Mouse (Mus musculus): ENCODE measurements around the gene Sinhcaf. TPM values are rescaled to one million over a fixed set of nuclear protein-coding genes. Genes with fewer than 3 reads are reported as not detected.
"Not testable (repeated sequence)": the region's sequence is repeated elsewhere in the genome, so short reads cannot be mapped to it uniquely, and the experiment has no call there.

The Sinhcaf gene
- 115 and 126 TPM in 2 replicates for total RNA-seq (2017)

- peak; percentile 76 for ATAC-seq (replicated peaks; ENCODE audit: low read depth, poor library complexity, severe bottlenecking)
Measured at GRCm38 (mm10) chr6:148946409-148946742, at the start of gene Sinhcaf. Sinhcaf (minus strand) TSS chr6:148946467.

GRCm38 (mm10) chr6:148994327-148994999 lies 48.2 kb upstream of the Sinhcaf start:
- ATAC-seq (replicated peaks; ENCODE audit: low read depth, poor library complexity, severe bottlenecking): peak; percentile 65

GRCm38 (mm10) chr6:148993117-148994077 lies 47.1 kb upstream of the Sinhcaf start:
- peak; percentile 72 for ATAC-seq (replicated peaks; ENCODE audit: low read depth, poor library complexity, severe bottlenecking)

- ATAC-seq (replicated peaks; ENCODE audit: low read depth, poor library complexity, severe bottlenecking): no peak
Measured at GRCm38 (mm10) chr6:148992373-148993116, 46.3 kb upstream of the Sinhcaf start.

- no peak for ATAC-seq (replicated peaks; ENCODE audit: low read depth, poor library complexity, severe bottlenecking)
Measured at GRCm38 (mm10) chr6:148991660-148992372, 45.5 kb upstream of the Sinhcaf start.

GRCm38 (mm10) chr6:148989792-148990491 lies 43.7 kb upstream of the Sinhcaf start:
- not testable (repeated sequence) for ATAC-seq (replicated peaks; ENCODE audit: low read depth, poor library complexity, severe bottlenecking)

GRCm38 (mm10) chr6:148986003-148986402 lies 39.7 kb upstream of the Sinhcaf start:
- peak; percentile 96 for ATAC-seq (replicated peaks; ENCODE audit: low read depth, poor library complexity, severe bottlenecking)

- peak; percentile 88 for ATAC-seq (replicated peaks; ENCODE audit: low read depth, poor library complexity, severe bottlenecking)
Measured at GRCm38 (mm10) chr6:148980495-148980894, 34.2 kb upstream of the Sinhcaf start.

- no peak for ATAC-seq (replicated peaks; ENCODE audit: low read depth, poor library complexity, severe bottlenecking)
Measured at GRCm38 (mm10) chr6:148975096-148975495, 28.8 kb upstream of the Sinhcaf start.

- ATAC-seq (replicated peaks; ENCODE audit: low read depth, poor library complexity, severe bottlenecking): no peak
Measured at GRCm38 (mm10) chr6:148972891-148973290, 26.6 kb upstream of the Sinhcaf start.

- ATAC-seq (replicated peaks; ENCODE audit: low read depth, poor library complexity, severe bottlenecking): no peak
Measured at GRCm38 (mm10) chr6:148972059-148972848, 26.0 kb upstream of the Sinhcaf start.

- ATAC-seq (replicated peaks; ENCODE audit: low read depth, poor library complexity, severe bottlenecking): peak; percentile 58
Measured at GRCm38 (mm10) chr6:148971385-148971940, 25.2 kb upstream of the Sinhcaf start.

- no peak for ATAC-seq (replicated peaks; ENCODE audit: low read depth, poor library complexity, severe bottlenecking)
Measured at GRCm38 (mm10) chr6:148961285-148961684, 15.0 kb upstream of the Sinhcaf start.

GRCm38 (mm10) chr6:148959540-148960238 lies 13.4 kb upstream of the Sinhcaf start:
- no peak for ATAC-seq (replicated peaks; ENCODE audit: low read depth, poor library complexity, severe bottlenecking)

- peak; percentile 58 for ATAC-seq (replicated peaks; ENCODE audit: low read depth, poor library complexity, severe bottlenecking)
Measured at GRCm38 (mm10) chr6:148958712-148959111, 12.4 kb upstream of the Sinhcaf start.

- ATAC-seq (replicated peaks; ENCODE audit: low read depth, poor library complexity, severe bottlenecking): no peak
Measured at GRCm38 (mm10) chr6:148957046-148957445, 10.8 kb upstream of the Sinhcaf start.

GRCm38 (mm10) chr6:148955641-148956420 lies 9.6 kb upstream of the Sinhcaf start:
- no peak for ATAC-seq (replicated peaks; ENCODE audit: low read depth, poor library complexity, severe bottlenecking)

Measured in common myeloid progenitor, adult 5-6 weeks (primary cell).